Mouse (Mus musculus) olfactory bulb, adult 2 months (tissue): ENCODE measurements around the gene Man1c1.

ENCODE experiments used
- CTCF ChIP-seq: fragments of 200-500 bp; IDR thresholded peaks from 2 replicates; pipeline ENCODE4 v1.5.1; 2012; ENCODE audit warnings: low read depth, mild to moderate bottlenecking, low read length, moderate library complexity; ENCODE audit not compliant: insufficient read depth
- POLR2A ChIP-seq: fragments of 200-500 bp; IDR thresholded peaks from 2 replicates; pipeline ENCODE4 v1.6.1; 2012; ENCODE audit warnings: mild to moderate bottlenecking, low read depth, low read length, moderate library complexity; ENCODE audit not compliant: insufficient read depth

GRCm38 (mm10) chr4:134674970-134675369 is 29.1 kb downstream of the Man1c1 start:
- TF ChIP-seq CTCF = no peak
- no peak for TF ChIP-seq POLR2A
